Mouse (Mus musculus): Measurements from ENCODE around the gene Sh3gl1.

DNA sequence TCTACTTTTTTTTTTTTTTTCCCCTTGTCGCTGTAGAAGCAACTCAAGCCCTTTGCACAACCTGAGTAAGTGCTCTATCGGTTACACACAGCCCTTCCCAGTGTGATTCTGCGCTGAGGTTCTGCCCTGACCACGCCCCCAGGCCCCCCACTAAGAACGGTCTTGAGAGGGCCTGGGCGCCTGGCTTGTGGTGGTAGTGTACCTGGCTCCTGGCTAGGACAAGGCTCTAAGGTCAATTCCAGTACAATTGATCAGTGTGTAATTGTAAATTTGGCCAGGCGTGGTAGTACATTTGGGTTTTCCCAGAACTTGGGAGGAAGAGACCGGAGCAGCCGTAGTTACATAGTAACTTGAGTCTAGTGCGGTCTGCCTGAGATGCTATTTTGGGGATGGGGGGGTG, 29.5 kb downstream of the Sh3gl1 start:
- TF ChIP-seq POLR2A (IDR thresholded peaks at IDR 0.05; ENCODE audit: borderline replicate concordance, control insufficient read depth, low read depth, low read length) = no peak
- no peak for TF ChIP-seq CTCF (IDR thresholded peaks at IDR 0.05; ENCODE audit: control insufficient read depth, insufficient read depth, low read length)

All from bone marrow, adult 2 months (tissue).